Mouse (Mus musculus): Measurements from ENCODE around the gene Atxn7.

GRCm38 (mm10) chr14:13914387-13915082, 46.7 kb upstream of the Atxn7 start, which contains the start of gene Gm281:
- TF ChIP-seq CTCF (IDR thresholded peaks at IDR 0.05; ENCODE audit: low read depth) (no peak), EP300 (IDR thresholded peaks at IDR 0.05; ENCODE audit: low read depth) (no peak)
